Mouse (Mus musculus) midbrain, embryonic 10.5 days (tissue): ENCODE data around the gene Rbm33. TPM values are rescaled to one million over a fixed set of nuclear protein-coding genes. Genes with fewer than 3 reads are reported as not detected.

Experiments used
- DNase-seq: peaks from one replicate; pipeline ENCODE4 v3.0.0-alpha.2; 2017; ENCODE audit warnings: low spot score
- H3K27ac ChIP-seq: fragments of 300-500 bp; sonication (generic); replicated peaks from 2 replicates; pipeline ENCODE4 v1.5.1; 2016; ENCODE audit warnings: mild to moderate bottlenecking
- H3K27me3 ChIP-seq: fragments of 300-500 bp; sonication (generic); 2 replicates; pipeline ENCODE4 v1.6.1; 2016; ENCODE audit warnings: low read depth, mild to moderate bottlenecking; ENCODE audit not compliant: poor library complexity, severe bottlenecking
- H3K36me3 ChIP-seq: fragments of 300-500 bp; sonication (generic); 2 replicates; pipeline ENCODE4 v1.6.1; 2016; ENCODE audit warnings: mild to moderate bottlenecking, moderate library complexity
- H3K4me1 ChIP-seq: fragments of 300-500 bp; sonication (generic); 2 replicates; pipeline ENCODE4 v1.6.1; 2016
- H3K4me3 ChIP-seq: fragments of 300-500 bp; sonication (generic); 2 replicates; pipeline ENCODE4 v1.5.1; 2016; ENCODE audit warnings: mild to moderate bottlenecking, moderate library complexity
- H3K9me3 ChIP-seq: fragments of 300-500 bp; sonication (generic); replicated peaks from 2 replicates; pipeline ENCODE4 v1.6.1; 2016; ENCODE audit warnings: mild to moderate bottlenecking
- WGBS: fragments of 180-500 bp; shearing (Covaris S2); methylation state at CpG from one replicate; pipeline ENCODE4 v1.1.7; 2016; 5-methylcytosine and 5-hydroxymethylcytosine counted together
- polyA plus RNA-seq: library from polyadenylated mRNA; unstranded; fragments of >200 nt; fragmentation: Nextera tagmentation; extraction: Ambion mirVana; gene quantifications from 2 replicates; pipeline ENCODE4 v1.2.1, GENCODE M21; 2016

Gene Rbm33
- polyA plus RNA-seq, 1 experiment from 2014 or later, result 13.2 TPM

DNA sequence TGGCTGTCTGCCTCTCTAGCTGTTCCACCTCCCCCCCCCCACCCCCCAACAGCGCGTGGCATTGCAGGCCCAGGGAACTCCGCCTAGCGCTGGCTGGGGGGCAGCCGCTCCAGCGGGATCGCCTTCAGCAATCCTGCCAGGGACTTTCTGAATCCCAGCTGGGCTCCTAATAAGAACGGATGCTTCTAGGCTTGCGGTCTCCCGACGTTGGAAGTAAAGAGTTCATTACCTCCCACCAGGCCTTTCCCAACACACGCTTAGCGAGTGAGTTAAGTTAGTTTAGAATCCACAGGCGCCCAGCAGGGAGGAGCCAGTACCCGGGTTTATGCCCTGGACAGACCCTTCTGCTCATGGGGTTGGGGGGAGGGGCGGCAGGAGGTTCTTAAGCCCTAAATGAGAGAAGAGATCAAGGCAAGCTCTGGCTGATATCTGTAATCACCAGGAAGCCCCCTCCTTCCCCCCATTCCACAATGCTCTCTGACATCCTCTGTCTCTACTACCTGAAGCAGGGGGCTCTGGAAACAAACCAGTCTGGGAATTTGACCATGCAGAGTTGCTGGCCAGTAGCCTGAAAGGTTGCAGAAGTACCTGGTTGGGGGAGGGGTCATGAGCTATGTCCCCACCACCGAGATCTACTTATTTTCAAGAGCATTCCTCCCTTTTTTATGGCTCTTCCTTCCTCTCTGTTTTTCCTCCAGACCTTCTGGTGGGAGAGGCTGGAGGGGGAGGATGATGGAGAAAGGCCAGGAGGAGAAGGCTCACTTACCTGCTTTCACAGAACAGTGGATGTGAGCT is 143.8 kb downstream of the Rbm33 start:
- Histone ChIP-seq H3K4me1 (peaks cover 88% of the 10 kb centered on the region), H3K4me3 (peak overlapping the region; percentile 74), H3K9me3 (no peaks in the 10 kb centered on the region), H3K27me3 (peaks cover 100% of the 10 kb centered on the region), H3K27ac (peak overlapping the region; percentile 88), H3K36me3 (0 out of 2 replicates have a peak, but pooled peaks cover 8% of the 10 kb centered on the region)
- under 1% methylated on average over 17 of the region's 17 CpGs for WGBS
- DNase-seq, result peak; percentile 52

- Histone ChIP-seq H3K4me3 (peak overlapping the region; percentile 74), H3K9me3 (no peaks in the 10 kb centered on the region), H3K36me3 (0 out of 2 replicates have a peak, but pooled peaks cover 8% of the 10 kb centered on the region), H3K4me1 (peaks cover 84% of the 10 kb centered on the region), H3K27me3 (peaks cover 100% of the 10 kb centered on the region), H3K27ac (peak overlapping the region; percentile 88)
- WGBS, result 9% methylated on average over 11 of the region's 11 CpGs
- DNase-seq, result no peak
Measured at GRCm38 (mm10) chr5:28461376-28461775, 144.5 kb downstream of the Rbm33 start.

GRCm38 (mm10) chr5:28462741-28463590 is 146.0 kb downstream of the Rbm33 start:
- WGBS, result under 1% methylated on average over 33 of the region's 33 CpGs
- Histone ChIP-seq H3K36me3 (0 out of 2 replicates have a peak, but pooled peaks cover 4% of the 10 kb centered on the region), H3K4me3 (peak overlapping the region; percentile 74), H3K27ac (peak overlapping the region; percentile 88), H3K4me1 (peaks cover 92% of the 10 kb centered on the region), H3K27me3 (peaks cover 100% of the 10 kb centered on the region), H3K9me3 (no peaks in the 10 kb centered on the region)
- peak; percentile 56 for DNase-seq

DNA sequence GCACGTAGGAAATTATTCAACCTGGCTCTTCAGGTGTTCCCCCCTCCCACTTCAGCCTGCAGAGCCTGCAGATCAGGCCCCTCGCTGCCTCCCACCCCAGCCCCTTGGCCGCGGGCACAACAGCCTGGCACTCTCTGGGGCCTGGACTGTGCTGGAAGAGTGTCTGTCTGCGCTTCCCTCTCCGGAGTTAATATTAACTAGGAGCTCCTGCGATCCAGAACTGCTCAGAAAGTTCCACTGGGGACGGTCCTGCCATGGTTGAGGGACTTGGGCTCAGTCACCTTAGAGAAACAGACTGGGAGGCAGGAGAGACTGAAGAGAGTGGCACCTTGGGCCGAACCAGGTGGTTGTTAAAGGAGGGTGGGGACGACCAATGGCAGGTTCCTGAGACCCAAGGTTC is 146.7 kb downstream of the Rbm33 start:
- peaks cover 100% of the 10 kb centered on the region for H3K27me3 ChIP-seq
- peak overlapping the region; percentile 88 for H3K27ac ChIP-seq
- peaks cover 85% of the 10 kb centered on the region for H3K4me1 ChIP-seq
- H3K36me3 ChIP-seq, result no peaks in the 10 kb centered on the region
- 1% methylated on average over 10 of the region's 10 CpGs for WGBS
- no peak for DNase-seq
- H3K4me3 ChIP-seq, result peak overlapping the region; percentile 74
- H3K9me3 ChIP-seq, result no peaks in the 10 kb centered on the region

GRCm38 (mm10) chr5:28464361-28465098 is 147.6 kb downstream of the Rbm33 start:
- DNase-seq, result peak; percentile 65
- WGBS, result under 1% methylated on average over 76 of the region's 76 CpGs
- H3K9me3 ChIP-seq, result no peaks in the 10 kb centered on the region
- H3K27me3 ChIP-seq, result peaks cover 100% of the 10 kb centered on the region
- H3K27ac ChIP-seq, result peak overlapping the region; percentile 88
- peaks cover 80% of the 10 kb centered on the region for H3K4me1 ChIP-seq
- H3K4me3 ChIP-seq, result peak overlapping the region; percentile 74
- no peaks in the 10 kb centered on the region for H3K36me3 ChIP-seq

GRCm38 (mm10) chr5:28465099-28465406 is 148.1 kb downstream of the Rbm33 start:
- H3K9me3 ChIP-seq, result no peaks in the 10 kb centered on the region
- peak overlapping the region; percentile 74 for H3K4me3 ChIP-seq
- peak overlapping the region; percentile 88 for H3K27ac ChIP-seq
- peak; percentile 59 for DNase-seq
- no peaks in the 10 kb centered on the region for H3K36me3 ChIP-seq
- peaks cover 100% of the 10 kb centered on the region for H3K27me3 ChIP-seq
- H3K4me1 ChIP-seq, result peaks cover 78% of the 10 kb centered on the region
- WGBS, result 1% methylated on average over 29 of the region's 29 CpGs

GRCm38 (mm10) chr5:28465526-28465925 is 148.6 kb downstream of the Rbm33 start:
- peak; percentile 35 for DNase-seq
- Histone ChIP-seq H3K27ac (peak overlapping the region; percentile 88), H3K4me1 (peaks cover 74% of the 10 kb centered on the region), H3K9me3 (no peaks in the 10 kb centered on the region), H3K27me3 (peaks cover 100% of the 10 kb centered on the region), H3K4me3 (peak overlapping the region; percentile 74), H3K36me3 (no peaks in the 10 kb centered on the region)
- WGBS, result under 1% methylated on average over 18 of the region's 18 CpGs

- H3K4me3 ChIP-seq, result peak overlapping the region; percentile 74
- DNase-seq, result no peak
- peak overlapping the region; percentile 88 for H3K27ac ChIP-seq
- H3K4me1 ChIP-seq, result peaks cover 65% of the 10 kb centered on the region
- no peaks in the 10 kb centered on the region for H3K36me3 ChIP-seq
- WGBS, result 1% methylated on average over 15 of the region's 15 CpGs
- no peaks in the 10 kb centered on the region for H3K9me3 ChIP-seq
- peaks cover 94% of the 10 kb centered on the region for H3K27me3 ChIP-seq
Measured at GRCm38 (mm10) chr5:28466351-28466750, 149.4 kb downstream of the Rbm33 start.

- under 1% methylated on average over 31 of the region's 31 CpGs for WGBS
- no peaks in the 10 kb centered on the region for H3K9me3 ChIP-seq
- H3K27me3 ChIP-seq, result peaks cover 90% of the 10 kb centered on the region
- H3K27ac ChIP-seq, result peak within 1 kb of the TSS; percentile 88
- DNase-seq, result peak; percentile 50
- peak within 1 kb of the TSS; percentile 74 for H3K4me3 ChIP-seq
- H3K36me3 ChIP-seq, result no peaks in the 10 kb centered on the region
- H3K4me1 ChIP-seq, result peaks cover 60% of the 10 kb centered on the region
Measured at GRCm38 (mm10) chr5:28466760-28467306, 149.9 kb downstream of the Rbm33 start, which contains the start of gene Shh. Shh (minus strand) TSS chr5:28467256.

Other genes starting within 250 kb of the Rbm33 start
- gene Insig1, start 245.8 kb upstream of the Rbm33 start, polyA plus RNA-seq, result 107 and 125 TPM in 2 replicates
- gene En2, start 151.4 kb upstream of the Rbm33 start, polyA plus RNA-seq, result 0.84 and 1.1 TPM in 2 replicates
- 95.4 and 137 TPM in 2 replicates for gene Cnpy1, start 71.3 kb upstream of the Rbm33 start, polyA plus RNA-seq
- gene Shh, start 150.1 kb downstream of the Rbm33 start, polyA plus RNA-seq, result 7.2 and 7.3 TPM in 2 replicates